Mouse (Mus musculus) olfactory bulb, adult 2 months (tissue): Measurements from ENCODE around the gene Cdc42ep3.

Source experiments
- CTCF ChIP-seq: fragments of 200-500 bp; IDR thresholded peaks from 2 replicates; pipeline ENCODE4 v1.5.1; 2012; ENCODE audit warnings: low read depth, mild to moderate bottlenecking, low read length, moderate library complexity; ENCODE audit not compliant: insufficient read depth
- POLR2A ChIP-seq: fragments of 200-500 bp; IDR thresholded peaks from 2 replicates; pipeline ENCODE4 v1.6.1; 2012; ENCODE audit warnings: mild to moderate bottlenecking, low read depth, low read length, moderate library complexity; ENCODE audit not compliant: insufficient read depth

DNA sequence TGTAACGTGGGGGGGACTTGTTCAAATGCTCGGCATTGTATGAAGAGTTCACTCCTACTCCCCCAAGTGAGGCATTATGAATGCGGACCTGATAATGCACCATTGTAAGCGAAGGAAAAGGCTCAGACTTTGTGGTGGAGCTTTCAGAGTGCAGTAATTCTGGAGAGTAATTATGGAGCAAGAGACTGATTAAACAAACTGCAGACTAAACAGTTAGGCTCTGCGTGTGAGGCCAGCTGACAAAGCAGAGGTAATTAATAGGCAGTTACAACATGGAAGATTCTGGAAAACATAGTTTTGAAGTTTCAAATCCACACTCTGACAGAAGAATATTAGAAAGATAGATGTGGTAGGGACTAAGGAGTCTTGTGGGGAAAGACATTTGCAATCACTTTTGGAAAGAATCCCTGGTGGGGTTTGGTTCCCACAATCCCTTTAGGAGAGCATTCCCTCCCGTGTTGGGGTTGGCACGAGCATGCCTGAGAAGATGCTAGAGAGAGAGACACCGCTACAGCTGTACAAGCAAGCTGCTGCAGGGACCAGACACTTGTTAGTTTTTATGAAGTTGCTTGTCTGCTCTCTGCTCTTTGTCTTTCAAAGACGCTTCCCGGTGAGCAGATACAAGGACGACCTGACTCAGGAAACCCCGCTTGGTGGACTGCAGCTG, 37.7 kb downstream of the Cdc42ep3 start:
- no peak for TF ChIP-seq CTCF
- TF ChIP-seq POLR2A, result no peak
